Mouse (Mus musculus) hindbrain, embryonic 10.5 days (tissue): Measurements from ENCODE around the gene Nop56. TPM values are rescaled to one million over a fixed set of nuclear protein-coding genes. Genes with fewer than 3 reads are reported as not detected.
A peak's percentile ranks its signal among the peaks of the same experiment; 100 is the strongest.

Experiments
- DNase-seq: peaks from one replicate; pipeline ENCODE4 v3.0.0-alpha.2; 2017; ENCODE audit warnings: low spot score
- H3K27ac ChIP-seq: fragments of 300-500 bp; sonication (generic); 2 replicates; pipeline ENCODE4 v1.5.1; 2016; ENCODE audit warnings: mild to moderate bottlenecking, moderate library complexity
- H3K27me3 ChIP-seq: fragments of 300-500 bp; sonication (generic); 2 replicates; pipeline ENCODE4 v1.6.1; 2016; ENCODE audit warnings: mild to moderate bottlenecking; ENCODE audit not compliant: poor library complexity, insufficient read depth, severe bottlenecking
- H3K36me3 ChIP-seq: fragments of 300-500 bp; sonication (generic); 2 replicates; pipeline ENCODE4 v1.6.1; 2016; ENCODE audit warnings: mild to moderate bottlenecking, moderate library complexity
- H3K4me1 ChIP-seq: fragments of 300-500 bp; sonication (generic); replicated peaks from 2 replicates; pipeline ENCODE4 v1.6.1; 2016; ENCODE audit warnings: mild to moderate bottlenecking
- H3K4me3 ChIP-seq: fragments of 300-500 bp; sonication (generic); 2 replicates; pipeline ENCODE4 v1.5.1; 2016; ENCODE audit warnings: mild to moderate bottlenecking, moderate library complexity
- H3K9me3 ChIP-seq: fragments of 300-500 bp; sonication (generic); 2 replicates; pipeline ENCODE4 v1.6.1; 2016; ENCODE audit warnings: mild to moderate bottlenecking, moderate library complexity
- WGBS: fragments of 180-500 bp; shearing (Covaris S2); methylation state at CpG from one replicate; pipeline ENCODE4 v1.1.7; 2016; 5-methylcytosine and 5-hydroxymethylcytosine counted together
- polyA plus RNA-seq: library from polyadenylated mRNA; unstranded; fragments of >200 nt; fragmentation: Nextera tagmentation; extraction: Ambion mirVana; gene quantifications from 2 replicates; pipeline ENCODE4 v1.2.1, GENCODE M21; 2016

Nop56 gene
- polyA plus RNA-seq = 297 and 412 TPM in 2 replicates

GRCm38 (mm10) chr2:130274149-130274861 is at the start of gene Nop56:
TSS of gene Nop56 (plus strand) at chr2:130274430.
- under 1% methylated on average over 68 of the region's 68 CpGs for WGBS

GRCm38 (mm10) chr2:130246912-130247311 is 27.3 kb upstream of the Nop56 start:
- Histone ChIP-seq H3K9me3 (no peaks in the 10 kb centered on the region), H3K4me3 (no peak overlapping the region), H3K36me3 (no peaks in the 10 kb centered on the region), H3K4me1 (no peaks in the 10 kb centered on the region), H3K27me3 (no peaks in the 10 kb centered on the region), H3K27ac (no peak overlapping the region)
- 47% methylated on average over 9 of the region's 9 CpGs for WGBS
- DNase-seq = peak; percentile 14

More at GRCm38 (mm10) chr2:130274149-130274861, at the start of gene Nop56:
- peak; percentile 99 for DNase-seq
- Histone ChIP-seq H3K9me3 (no peaks in the 10 kb centered on the region), H3K4me1 (peaks cover 29% of the 10 kb centered on the region), H3K27me3 (no peaks in the 10 kb centered on the region), H3K27ac (peak within 1 kb of the TSS; percentile 97), H3K4me3 (peak within 1 kb of the TSS; percentile 93), H3K36me3 (peaks cover 41% of the 10 kb centered on the region)

GRCm38 (mm10) chr2:130248226-130248625 is 26.0 kb upstream of the Nop56 start:
- WGBS = 81% methylated on average over 7 of the region's 7 CpGs
- Histone ChIP-seq H3K27ac (no peak overlapping the region), H3K4me1 (no peaks in the 10 kb centered on the region), H3K9me3 (no peaks in the 10 kb centered on the region), H3K4me3 (no peak overlapping the region), H3K36me3 (no peaks in the 10 kb centered on the region), H3K27me3 (no peaks in the 10 kb centered on the region)
- DNase-seq = no peak

- no peak for DNase-seq
- Histone ChIP-seq H3K4me1 (no peaks in the 10 kb centered on the region), H3K9me3 (no peaks in the 10 kb centered on the region), H3K27ac (no peak overlapping the region), H3K36me3 (no peaks in the 10 kb centered on the region), H3K27me3 (no peaks in the 10 kb centered on the region), H3K4me3 (no peak overlapping the region)
- 85% methylated on average over 4 of the region's 4 CpGs for WGBS
Observed at GRCm38 (mm10) chr2:130256762-130257161, 17.5 kb upstream of the Nop56 start.

GRCm38 (mm10) chr2:130260822-130261221 is 13.4 kb upstream of the Nop56 start:
- Histone ChIP-seq H3K36me3 (no peaks in the 10 kb centered on the region), H3K4me1 (no peaks in the 10 kb centered on the region), H3K9me3 (no peaks in the 10 kb centered on the region), H3K4me3 (no peak overlapping the region), H3K27me3 (no peaks in the 10 kb centered on the region), H3K27ac (no peak overlapping the region)
- no peak for DNase-seq
- 86% methylated on average over 4 of the region's 4 CpGs for WGBS

- DNase-seq = no peak
- H3K36me3 ChIP-seq = no peaks in the 10 kb centered on the region
- no peak overlapping the region for H3K27ac ChIP-seq
- H3K4me1 ChIP-seq = no peaks in the 10 kb centered on the region
- 93% methylated on average over 2 of the region's 2 CpGs for WGBS
- H3K27me3 ChIP-seq = no peaks in the 10 kb centered on the region
- no peak overlapping the region for H3K4me3 ChIP-seq
- no peaks in the 10 kb centered on the region for H3K9me3 ChIP-seq
Observed at GRCm38 (mm10) chr2:130261914-130262313, 12.3 kb upstream of the Nop56 start.

- Histone ChIP-seq H3K36me3 (no peaks in the 10 kb centered on the region), H3K9me3 (no peaks in the 10 kb centered on the region), H3K4me3 (no peak overlapping the region), H3K27me3 (no peaks in the 10 kb centered on the region), H3K4me1 (no peaks in the 10 kb centered on the region), H3K27ac (no peak overlapping the region)
- WGBS = 81% methylated on average over 2 of the region's 2 CpGs
- no peak for DNase-seq
Observed at GRCm38 (mm10) chr2:130262398-130262797, 11.8 kb upstream of the Nop56 start.

GRCm38 (mm10) chr2:130265520-130265919 is 8.7 kb upstream of the Nop56 start:
- Histone ChIP-seq H3K36me3 (no peaks in the 10 kb centered on the region), H3K4me3 (no peak overlapping the region), H3K4me1 (no peaks in the 10 kb centered on the region), H3K9me3 (no peaks in the 10 kb centered on the region), H3K27me3 (no peaks in the 10 kb centered on the region), H3K27ac (no peak overlapping the region)
- no peak for DNase-seq
- 83% methylated on average over 1 of the region's 1 CpGs for WGBS

- Histone ChIP-seq H3K4me3 (no peak overlapping the region), H3K27ac (no peak overlapping the region), H3K36me3 (no peaks in the 10 kb centered on the region), H3K9me3 (no peaks in the 10 kb centered on the region), H3K27me3 (no peaks in the 10 kb centered on the region), H3K4me1 (peaks cover 2% of the 10 kb centered on the region)
- WGBS = 68% methylated on average over 7 of the region's 7 CpGs
- no peak for DNase-seq
Observed at GRCm38 (mm10) chr2:130268074-130268473, 6.2 kb upstream of the Nop56 start.

GRCm38 (mm10) chr2:130273732-130274131 is 498 bp upstream of the Nop56 start:
- DNase-seq = no peak
- Histone ChIP-seq H3K36me3 (peaks cover 37% of the 10 kb centered on the region), H3K27me3 (no peaks in the 10 kb centered on the region), H3K4me1 (peaks cover 29% of the 10 kb centered on the region), H3K4me3 (peak overlapping the region; percentile 93), H3K9me3 (no peaks in the 10 kb centered on the region), H3K27ac (peak overlapping the region; percentile 97)
- 3% methylated on average over 14 of the region's 14 CpGs for WGBS

- H3K36me3 ChIP-seq = peaks cover 46% of the 10 kb centered on the region
- H3K27ac ChIP-seq = peak overlapping the region; percentile 97
- H3K9me3 ChIP-seq = no peaks in the 10 kb centered on the region
- peak overlapping the region; percentile 93 for H3K4me3 ChIP-seq
- 2% methylated on average over 10 of the region's 10 CpGs for WGBS
- no peak for DNase-seq
- H3K27me3 ChIP-seq = no peaks in the 10 kb centered on the region
- H3K4me1 ChIP-seq = peaks cover 29% of the 10 kb centered on the region
Observed at GRCm38 (mm10) chr2:130274862-130275261, 632 bp downstream of the Nop56 start.

- H3K4me1 ChIP-seq = peaks cover 29% of the 10 kb centered on the region
- no peaks in the 10 kb centered on the region for H3K27me3 ChIP-seq
- peak overlapping the region; percentile 93 for H3K4me3 ChIP-seq
- peak; percentile 81 for DNase-seq
- 44% methylated on average over 6 of the region's 6 CpGs for WGBS
- peak overlapping the region; percentile 97 for H3K27ac ChIP-seq
- H3K9me3 ChIP-seq = no peaks in the 10 kb centered on the region
- H3K36me3 ChIP-seq = peaks cover 54% of the 10 kb centered on the region
Observed at GRCm38 (mm10) chr2:130275649-130276048, 1.4 kb downstream of the Nop56 start.

GRCm38 (mm10) chr2:130279600-130280091 is 5.4 kb downstream of the Nop56 start:
- Histone ChIP-seq H3K27me3 (no peaks in the 10 kb centered on the region), H3K9me3 (no peaks in the 10 kb centered on the region), H3K4me3 (no peak overlapping the region), H3K36me3 (peaks cover 67% of the 10 kb centered on the region), H3K27ac (no peak overlapping the region), H3K4me1 (peaks cover 32% of the 10 kb centered on the region)
- no peak for DNase-seq
- 47% methylated on average over 8 of the region's 8 CpGs for WGBS
